In genomic region chr3:20505546-20505945, GRCm38 (mm10) we compare ENCODE assay signal across 19 mouse cellular contexts.
DNase-seq lines count a peak whose midpoint lies in the region; ATAC-seq and TF ChIP-seq lines count a peak whose summit lies in the region.
"Had no signal": no experiment of that assay in that cellular context is flagged by ENCODE, and none has a peak within 500 bp of the region (broad histone marks: within the 10 kb centered on the region; RNA-seq: fewer than 3 reads in every experiment).

No protein-coding gene starts in this region.

- no peak overlapping the region for H3K4me3 ChIP-seq in lung, postnatal 0 days (ENCODE audit: low read depth, low read length)
- H3K4me3 ChIP-seq in hindbrain, embryonic 12.5 days, result no peak overlapping the region
- H3K4me3 ChIP-seq: embryonic facial prominence, embryonic 13.5 days; erythroblast, embryonic 14.5 days; forebrain, embryonic 12.5 days; left cerebral cortex, adult 2 months; liver, embryonic 13.5 days; megakaryocyte, embryonic 14.5 days; midbrain, embryonic 13.5 days; neural tube, embryonic 12.5 days had no signal

- WGBS in lung, postnatal 0 days, result 83% methylated on average over 5 of the region's 5 CpGs
- WGBS in hindbrain, embryonic 12.5 days, result 88% methylated on average over 5 of the region's 5 CpGs

- H3K27ac ChIP-seq in lung, postnatal 0 days (ENCODE audit: low read length), result no peak overlapping the region
- H3K27ac ChIP-seq in hindbrain, embryonic 12.5 days, result no peak overlapping the region
- H3K27ac ChIP-seq: embryonic facial prominence, embryonic 13.5 days; forebrain, embryonic 12.5 days; left cerebral cortex, adult 2 months; liver, embryonic 13.5 days; midbrain, embryonic 13.5 days; neural tube, embryonic 12.5 days had no signal

- H3K4me2 ChIP-seq in lung, postnatal 0 days (replicated peaks; ENCODE audit: low read depth, low read length), result no peak overlapping the region
- H3K4me2 ChIP-seq in hindbrain, embryonic 12.5 days (replicated peaks), result no peak overlapping the region
- H3K4me2 ChIP-seq: embryonic facial prominence, embryonic 13.5 days; forebrain, embryonic 12.5 days; liver, embryonic 13.5 days; midbrain, embryonic 13.5 days; neural tube, embryonic 12.5 days had no signal

- DNase-seq in lung, postnatal 10 days, result peak; percentile 10
- DNase-seq in lung, postnatal 0 days (ENCODE audit: low spot score), result no peak
- peak; percentile 34 for DNase-seq in thymus, postnatal 4 days
- no peak for DNase-seq in thymus, postnatal 0 days (ENCODE audit: low spot score)
- DNase-seq in adrenal gland, postnatal 10 days, result peak; percentile 49
- no peak for DNase-seq in ovary, postnatal 10 days (ENCODE audit: low spot score)
- DNase-seq: cerebellum, adult 8-10 months; cerebellum, postnatal 36 days; embryo, embryonic 11 days; kidney, adult 18-20 months; liver, embryonic 13.5 days had no signal

- no peak for TF ChIP-seq EP300 in lung, postnatal 0 days (IDR thresholded peaks at IDR 0.05)

- no peaks in the 10 kb centered on the region for H3K4me1 ChIP-seq in lung, postnatal 0 days (ENCODE audit: insufficient read depth, low read depth, low read length)
- H3K4me1 ChIP-seq in hindbrain, embryonic 12.5 days, result no peaks in the 10 kb centered on the region
- H3K4me1 ChIP-seq: embryonic facial prominence, embryonic 13.5 days; forebrain, embryonic 12.5 days; liver, embryonic 13.5 days; megakaryocyte, embryonic 14.5 days; midbrain, embryonic 13.5 days; neural tube, embryonic 12.5 days had no signal

- no peaks in the 10 kb centered on the region for H3K9me3 ChIP-seq in lung, postnatal 0 days (ENCODE audit: low read length)
- no peaks in the 10 kb centered on the region for H3K9me3 ChIP-seq in hindbrain, embryonic 12.5 days (replicated peaks)
- H3K9me3 ChIP-seq: embryonic facial prominence, embryonic 13.5 days; forebrain, embryonic 12.5 days; liver, embryonic 13.5 days; megakaryocyte, embryonic 14.5 days; midbrain, embryonic 13.5 days; neural tube, embryonic 12.5 days had no signal

- H3K9ac ChIP-seq in lung, postnatal 0 days (replicated peaks; ENCODE audit: low read depth), result no peak overlapping the region
- H3K9ac ChIP-seq in hindbrain, embryonic 12.5 days, result no peak overlapping the region
- H3K9ac ChIP-seq: embryonic facial prominence, embryonic 13.5 days; forebrain, embryonic 12.5 days; liver, embryonic 13.5 days; midbrain, embryonic 13.5 days; neural tube, embryonic 12.5 days had no signal

- no peak for ATAC-seq in lung, postnatal 0 days
- ATAC-seq in hindbrain, embryonic 12.5 days (ENCODE audit: low FRiP score), result no peak
- ATAC-seq: midbrain, embryonic 13.5 days had no signal

- H3K36me3 ChIP-seq in lung, postnatal 0 days (ENCODE audit: insufficient read depth, low read length), result no peaks in the 10 kb centered on the region
- no peaks in the 10 kb centered on the region for H3K36me3 ChIP-seq in hindbrain, embryonic 12.5 days
- H3K36me3 ChIP-seq: embryonic facial prominence, embryonic 13.5 days; forebrain, embryonic 12.5 days; liver, embryonic 13.5 days; midbrain, embryonic 13.5 days; neural tube, embryonic 12.5 days had no signal

- H3K27me3 ChIP-seq in lung, postnatal 0 days (replicated peaks; ENCODE audit: insufficient read depth, low read length), result no peaks in the 10 kb centered on the region
- no peaks in the 10 kb centered on the region for H3K27me3 ChIP-seq in hindbrain, embryonic 12.5 days
- H3K27me3 ChIP-seq: embryonic facial prominence, embryonic 13.5 days; forebrain, embryonic 12.5 days; liver, embryonic 13.5 days; megakaryocyte, embryonic 14.5 days; midbrain, embryonic 13.5 days; neural tube, embryonic 12.5 days had no signal

- TF ChIP-seq CTCF in lung, postnatal 0 days (IDR thresholded peaks at IDR 0.05), result no peak

Comparison
In these comparisons a context has a peak if more than half of its experiments do, and no peak if none do; other contexts are left out.
1. DNase-seq: peak in lung, postnatal 10 days (single experiment), thymus, postnatal 4 days (single experiment) and adrenal gland, postnatal 10 days (single experiment); none in lung, postnatal 0 days (single experiment), thymus, postnatal 0 days (single experiment) and ovary, postnatal 10 days (single experiment).